Mouse (Mus musculus) MEL (cell line): ENCODE data around the gene Klk10.

Experiments
- CTCF ChIP-seq, 3 experiments: IDR thresholded peaks in 2 of 3; conservative IDR thresholded peaks in 1 of 3; 2 replicates each; pipeline ENCODE4 v1.5.1; 2011 to 2012; ENCODE audit warnings: low read length in 3 of 3, low read depth in 2 of 3, mild to moderate bottlenecking in 2 of 3, improper control_type of control experiment in 1 of 3, inconsistent platforms in 1 of 3, mixed read lengths in 1 of 3, moderate library complexity in 1 of 3; ENCODE audit not compliant: control insufficient read depth in 1 of 3, insufficient read depth in 1 of 3, poor library complexity in 1 of 3, severe bottlenecking in 1 of 3
- ELF1 ChIP-seq: IDR thresholded peaks from 2 replicates; pipeline ENCODE4 v1.6.1; 2014; ENCODE audit warnings: low read depth, mild to moderate bottlenecking, inconsistent platforms, low read length, improper control_type of control experiment, moderate library complexity
- POLR2A ChIP-seq, 2 experiments: IDR thresholded peaks; 2 replicates each; pipeline ENCODE4 v1.6.1; 2011 to 2012; ENCODE audit warnings: low read length in 2 of 2, mild to moderate bottlenecking in 2 of 2, control low read depth in 1 of 2, improper control_type of control experiment in 1 of 2, low read depth in 1 of 2, moderate library complexity in 1 of 2; ENCODE audit not compliant: control insufficient read depth in 1 of 2, insufficient read depth in 1 of 2, poor library complexity in 1 of 2
- USF1 ChIP-seq: IDR thresholded peaks from 2 replicates; pipeline ENCODE4 v1.6.1; 2014; ENCODE audit warnings: low read depth, mild to moderate bottlenecking, inconsistent platforms, low read length, improper control_type of control experiment, moderate library complexity

- no peak for TF ChIP-seq POLR2A (IDR thresholded peaks at IDR 0.05; ENCODE audit: control insufficient read depth in 1 of 2, insufficient read depth in 1 of 2, low read depth in 1 of 2, low read length in 2 of 2, poor library complexity in 1 of 2)
- TF ChIP-seq CTCF (IDR thresholded peaks at IDR 0.05 in 2 of 3, conservative IDR thresholded peaks at IDR 0.05 in 1 of 3; ENCODE audit: control insufficient read depth in 1 of 3, insufficient read depth in 1 of 3, low read depth in 2 of 3, low read length in 3 of 3, poor library complexity in 1 of 3, severe bottlenecking in 1 of 3), result no peak
- TF ChIP-seq USF1, result no peak
- no peak for TF ChIP-seq ELF1
These were observed 10.1 kb upstream of the Klk10 start for GRCm38 (mm10) chr7:43770701-43771100.
